Mouse (Mus musculus) cerebellum, adult 11 months (tissue): ENCODE data around the gene Ubap1l.

Experiments
- DNase-seq: peaks from one replicate; pipeline ENCODE4 v3.0.0; 2022

Gene Ubap1l

DNA sequence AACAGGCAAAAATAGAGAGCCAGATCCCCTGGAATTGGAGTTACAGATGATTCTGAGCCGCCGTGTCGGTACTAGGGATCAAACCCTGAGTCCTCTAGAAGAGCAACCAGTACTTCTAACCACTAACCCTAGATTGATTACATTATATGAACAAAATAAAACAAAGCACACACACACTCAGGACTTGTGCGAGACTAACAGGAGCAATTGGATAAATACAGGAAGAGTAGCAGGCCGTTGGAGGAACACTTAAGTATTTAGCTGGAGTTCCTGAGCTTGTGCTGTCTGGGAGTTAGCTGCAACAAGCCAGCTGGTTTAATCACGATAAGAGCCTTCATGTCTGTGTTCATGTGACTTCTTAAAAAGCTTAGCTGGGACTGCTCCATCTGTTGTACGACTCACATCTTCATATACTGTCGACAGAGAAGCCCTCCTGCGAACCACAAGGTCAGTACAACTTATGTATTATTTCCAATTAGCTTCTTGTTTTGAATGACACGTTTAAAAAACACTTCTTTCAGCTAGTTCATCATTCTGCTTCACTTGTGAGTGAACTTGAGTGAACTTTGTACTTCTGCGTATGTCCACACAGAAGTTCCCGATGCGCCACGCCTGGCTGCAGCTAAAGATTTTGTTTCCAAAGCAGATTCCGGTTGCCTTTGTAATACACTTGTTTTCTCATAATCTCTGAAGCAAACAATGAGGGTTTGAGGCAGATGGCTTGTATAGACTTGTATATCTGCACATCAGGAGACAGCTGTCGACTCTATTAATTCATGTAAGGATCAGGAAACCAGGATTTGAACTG lies at the start of gene Ubap1l:
Ubap1l (plus strand) TSS at position 401 of the 808 bp plus-strand sequence.
- DNase-seq: no peak

DNA sequence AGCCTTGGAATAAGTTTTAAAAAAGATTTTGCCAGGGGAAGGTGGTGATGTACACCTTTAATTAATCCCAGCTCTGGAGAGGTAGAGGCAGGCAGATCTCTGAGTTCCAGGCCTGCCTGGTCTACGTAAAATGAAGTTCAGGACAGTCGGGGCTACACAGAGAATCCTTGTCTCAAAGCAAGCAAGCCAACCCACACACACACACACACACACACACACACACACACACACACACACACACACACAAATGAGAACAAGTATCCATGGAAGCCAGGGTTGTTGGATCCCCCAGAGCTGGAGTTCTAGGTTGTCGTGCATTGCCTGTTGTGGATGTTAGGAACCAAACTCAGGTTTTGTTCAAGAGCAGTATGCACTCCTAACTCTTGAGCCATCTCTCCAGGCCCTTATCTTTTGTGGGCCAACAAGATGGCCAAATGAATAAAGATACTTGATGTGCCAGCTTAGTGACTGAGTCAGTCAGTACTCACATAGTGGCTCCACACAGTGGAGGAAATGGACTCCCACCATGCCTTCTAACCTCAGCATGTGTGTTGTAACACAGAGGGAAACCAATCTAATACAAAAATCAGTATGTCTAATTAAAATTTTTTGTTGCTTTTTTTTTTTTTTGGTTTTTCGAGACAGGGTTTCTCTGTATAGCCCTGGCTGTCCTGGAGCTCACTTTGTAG lies 48.0 kb upstream of the Ubap1l start:
- no peak for DNase-seq

DNA sequence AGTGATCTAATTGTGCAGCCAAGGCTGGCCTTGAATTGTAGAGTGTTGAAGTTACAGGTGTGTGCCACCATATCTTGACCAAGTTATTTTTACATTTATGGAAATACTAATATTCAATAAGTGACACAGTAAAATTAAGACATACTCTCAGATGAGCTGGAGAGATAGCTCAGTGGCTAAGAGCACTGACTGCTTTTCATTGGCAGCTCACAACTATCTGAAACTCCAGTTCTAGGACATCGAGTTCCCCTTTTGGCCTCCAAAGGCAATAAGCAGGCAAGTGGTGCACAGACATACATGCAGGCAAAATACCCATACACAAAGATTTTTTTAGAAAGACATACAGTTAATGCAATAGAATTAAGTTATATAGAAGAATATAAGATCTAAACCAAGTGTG lies 47.0 kb upstream of the Ubap1l start:
- DNase-seq: no peak

DNA sequence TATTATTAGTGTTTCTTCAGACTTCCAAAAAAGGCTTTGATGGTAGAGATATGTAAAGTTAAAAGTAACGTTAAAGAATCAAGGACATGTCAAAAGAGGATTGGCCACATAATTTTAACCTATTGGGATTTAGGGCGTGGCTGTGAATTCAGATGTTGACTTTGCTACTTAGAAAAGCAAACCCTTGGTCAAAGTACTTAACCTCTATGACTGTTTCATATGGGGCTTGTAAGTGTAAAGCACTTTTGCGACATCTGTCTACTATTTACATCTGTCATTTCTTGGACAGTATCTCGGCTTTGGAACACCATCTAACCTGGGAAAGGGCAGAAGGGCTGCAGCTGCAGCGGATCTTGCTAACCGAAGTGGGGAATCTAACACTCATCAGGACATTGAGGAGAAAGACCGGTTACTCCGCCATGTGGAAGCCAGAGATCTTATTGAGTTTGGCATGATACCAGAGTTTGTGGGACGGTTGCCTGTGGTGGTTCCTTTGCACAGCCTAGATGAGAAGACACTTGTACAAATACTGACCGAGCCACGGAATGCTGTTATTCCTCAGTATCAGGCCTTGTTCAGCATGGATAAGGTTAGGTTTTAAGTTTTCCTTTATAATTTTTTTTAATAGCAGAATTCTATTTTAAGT lies 38.5 kb upstream of the Ubap1l start:
- no peak for DNase-seq

DNA sequence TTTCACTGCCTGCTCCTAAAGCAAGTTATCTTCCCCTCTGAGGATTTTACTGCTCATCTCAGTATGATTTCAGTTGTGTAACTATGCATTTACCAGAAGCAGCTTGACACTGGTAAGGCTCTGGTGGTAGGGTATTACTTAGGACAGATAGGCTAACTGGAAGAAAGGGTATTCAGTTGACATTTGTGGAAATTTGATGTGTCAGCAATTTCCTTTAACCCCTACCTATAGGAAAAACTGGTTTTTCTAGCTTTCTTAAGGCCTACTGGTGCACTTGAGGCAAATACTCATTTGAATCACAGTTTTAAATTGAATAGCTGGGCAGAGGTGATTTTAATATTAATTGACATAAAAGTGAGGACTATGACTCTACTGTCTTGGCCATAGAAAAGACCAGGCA lies 34.9 kb upstream of the Ubap1l start:
- no peak for DNase-seq

DNA sequence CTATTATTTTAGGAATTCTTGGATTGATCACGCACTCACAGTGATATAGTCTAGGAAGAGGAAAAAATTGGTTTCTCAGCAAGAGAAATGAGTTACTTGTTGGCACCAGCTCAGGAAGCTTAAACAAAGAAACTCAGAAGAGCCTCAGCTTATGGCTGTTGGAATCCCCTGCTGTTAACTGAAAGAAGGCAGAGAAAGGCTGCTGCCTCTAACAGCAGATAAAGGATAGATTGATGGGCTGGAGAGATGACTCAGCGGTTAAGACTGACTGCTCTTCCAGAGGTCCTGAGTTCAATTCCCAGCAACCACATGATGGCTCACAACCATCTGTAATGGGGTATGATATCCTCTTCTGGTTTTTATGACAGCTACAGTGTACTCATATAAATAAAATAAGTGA lies 33.5 kb upstream of the Ubap1l start:
- no peak for DNase-seq

DNA sequence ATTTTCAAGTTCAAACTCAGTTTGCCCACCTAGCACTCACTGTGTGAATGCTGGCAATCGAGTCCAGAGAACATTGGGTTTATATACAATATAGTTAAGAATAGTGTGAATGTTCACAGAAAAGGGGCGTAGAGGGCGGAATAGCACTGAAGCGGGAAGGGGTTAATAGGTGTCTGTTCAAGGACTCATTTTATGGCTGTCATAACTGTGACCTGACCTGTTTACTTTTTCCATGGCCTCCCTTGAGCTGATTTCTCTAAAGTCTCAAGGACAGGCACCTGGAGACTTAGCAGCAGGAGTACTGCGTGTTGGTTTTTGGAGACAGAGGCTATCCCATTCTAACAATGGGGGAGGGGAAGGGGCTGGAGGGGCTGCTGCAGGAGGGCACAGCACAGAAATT lies 26.9 kb upstream of the Ubap1l start:
- no peak for DNase-seq

DNA sequence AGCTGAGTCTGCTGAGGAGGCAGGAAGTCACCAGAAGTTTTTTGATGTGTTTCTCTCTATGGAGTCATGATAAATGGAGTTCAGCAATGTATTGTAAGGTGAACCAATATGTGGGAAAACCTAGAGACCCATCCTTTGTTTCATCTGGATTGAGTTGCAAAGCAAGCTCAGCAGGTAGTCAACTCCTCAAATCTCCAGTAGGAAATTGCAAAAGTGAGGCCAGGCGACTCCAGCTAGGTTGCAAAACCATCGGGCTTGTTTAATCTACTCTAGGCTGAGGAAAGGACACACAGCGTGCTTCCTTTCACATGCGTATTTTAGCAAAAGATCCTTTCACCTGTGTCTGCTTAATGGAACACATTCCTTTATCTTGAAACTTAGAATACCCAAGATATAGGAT lies 21.7 kb upstream of the Ubap1l start:
- no peak for DNase-seq

DNA sequence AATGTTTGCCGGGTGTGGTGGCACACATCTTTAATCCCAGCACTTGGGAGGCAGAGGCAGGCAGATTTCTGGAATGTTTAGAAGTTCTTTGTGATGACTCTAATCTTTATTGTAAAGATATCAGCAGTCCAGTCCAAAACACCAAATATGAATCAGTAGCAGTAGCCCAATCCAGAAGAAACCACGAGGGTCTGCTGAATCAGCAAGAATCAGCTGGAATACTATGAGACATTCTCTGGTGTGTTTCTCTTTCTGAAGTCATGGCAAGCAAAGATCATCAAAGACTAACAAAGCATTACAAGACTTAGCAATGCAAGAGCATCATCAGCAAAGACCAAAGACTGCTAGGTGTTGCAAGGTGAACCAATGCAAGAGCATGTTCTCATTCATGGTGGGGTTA lies 20.4 kb upstream of the Ubap1l start:
- DNase-seq: no peak

DNA sequence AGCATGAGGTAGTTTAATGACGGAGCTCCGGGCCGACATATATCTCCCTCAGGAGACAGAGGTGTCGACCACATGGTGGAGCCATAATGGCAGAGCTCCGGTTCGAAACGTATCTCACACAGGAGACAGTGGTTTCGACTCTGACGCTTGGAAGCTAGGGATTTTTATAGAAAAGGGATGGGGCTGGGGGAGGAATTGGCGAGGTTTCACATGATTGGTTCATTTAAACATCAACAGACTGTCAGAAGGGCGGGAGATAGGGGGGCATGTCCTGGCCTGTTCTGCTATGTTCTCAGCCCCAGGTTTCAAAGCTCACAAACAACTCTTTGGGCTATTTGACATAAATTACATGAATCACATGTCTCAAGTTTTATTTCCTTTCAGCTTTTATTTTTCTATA lies 15.4 kb upstream of the Ubap1l start:
- DNase-seq: peak; percentile 9

DNA sequence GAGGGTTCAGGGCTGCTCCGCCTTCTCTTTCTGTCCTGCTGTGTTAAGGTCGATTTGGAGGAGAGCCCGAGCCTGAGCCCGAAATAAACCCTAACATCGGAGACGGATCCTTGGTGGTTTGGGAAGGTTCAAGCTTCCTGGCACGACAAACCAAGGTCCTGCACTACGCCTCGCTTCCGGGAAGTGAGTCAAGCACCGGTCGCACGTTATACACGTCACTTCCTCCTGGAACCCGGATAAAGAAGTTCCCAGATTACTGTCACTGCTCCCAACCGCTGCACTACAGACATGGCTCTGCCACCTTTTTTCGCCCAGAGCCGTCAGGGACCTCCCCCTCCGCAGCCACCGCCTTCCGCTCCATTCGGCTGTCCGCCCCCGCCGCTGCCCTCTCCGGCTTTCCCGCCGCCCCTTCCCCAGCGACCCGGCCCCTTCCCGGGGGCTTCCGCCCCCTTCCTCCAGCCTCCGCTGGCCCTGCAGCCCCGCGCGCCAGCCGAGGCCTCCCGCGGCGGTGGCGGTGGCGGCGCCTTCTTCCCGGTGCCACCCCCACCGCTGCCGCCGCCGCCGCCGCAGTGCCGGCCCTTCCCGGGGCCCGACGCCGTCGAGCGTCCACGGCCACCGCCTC lies 14.9 kb upstream of the Ubap1l start, which contains the start of gene Pdcd7:
Pdcd7 (plus strand) TSS at position 251 of the 622 bp plus-strand sequence.
- peak; percentile 92 for DNase-seq

DNA sequence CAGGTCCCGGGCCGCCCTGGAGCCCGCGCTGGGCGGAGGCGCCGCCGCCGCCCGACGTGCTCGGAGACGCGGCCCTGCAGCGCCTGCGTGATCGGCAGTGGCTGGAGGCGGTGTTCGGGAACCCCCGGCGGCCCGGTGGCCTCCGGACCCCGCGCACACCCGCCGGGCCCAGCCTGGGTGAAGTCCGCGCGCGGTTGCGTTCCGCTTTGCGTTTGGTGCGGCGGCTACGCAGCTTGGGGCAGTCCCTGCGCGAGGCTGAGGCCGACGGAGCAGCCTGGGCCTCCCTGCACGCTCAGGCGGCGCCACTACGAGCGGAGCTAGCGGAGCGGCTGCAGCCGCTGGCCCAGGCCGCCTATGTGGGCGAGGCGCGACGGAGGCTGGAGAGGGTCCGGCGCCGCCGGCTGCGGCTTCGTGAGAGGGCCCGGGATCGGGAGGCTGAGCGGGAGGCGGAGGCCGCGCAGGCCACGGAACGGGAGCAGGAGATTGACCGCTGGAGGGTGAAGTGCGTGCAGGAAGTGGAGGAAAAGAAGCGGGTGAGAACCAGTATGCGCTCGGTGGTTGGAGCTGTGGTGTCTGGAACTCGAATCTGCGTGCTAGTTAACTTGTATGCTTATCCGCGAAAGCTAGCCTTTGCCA lies 14.2 kb upstream of the Ubap1l start:
- DNase-seq: peak; percentile 26

DNA sequence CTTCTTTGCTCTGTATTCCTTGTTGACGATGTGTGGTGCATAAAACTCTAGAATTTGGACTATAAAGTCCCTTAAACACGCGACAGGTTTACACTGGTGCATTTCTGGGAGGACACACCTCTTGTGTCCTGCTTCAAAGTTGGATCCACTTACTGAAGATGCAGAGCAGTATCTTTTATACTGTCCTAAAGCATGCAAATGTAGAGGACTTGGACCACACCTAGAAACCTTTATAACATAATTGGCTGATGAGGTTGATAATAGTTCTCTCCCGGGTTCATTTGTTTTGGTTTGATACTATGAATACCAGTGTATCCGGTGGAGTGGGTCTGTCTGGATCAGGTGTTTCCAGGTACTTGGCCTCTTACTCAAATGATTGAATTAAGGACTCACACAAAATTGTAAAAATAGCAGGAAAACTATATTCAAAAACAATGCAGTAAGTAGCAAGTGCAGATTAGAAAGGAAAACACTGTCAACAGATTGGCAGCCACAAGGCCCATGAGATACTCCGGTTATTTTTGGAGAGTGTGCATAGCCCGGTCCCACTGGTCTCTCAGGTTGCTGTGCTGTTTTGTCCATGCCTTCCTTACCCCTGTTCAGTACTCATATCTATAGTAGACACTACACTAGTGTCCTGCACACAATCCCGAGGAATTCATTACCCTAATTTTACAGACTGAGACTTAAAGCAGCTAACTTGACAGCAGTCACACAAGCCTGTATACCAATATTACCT lies 13.6 kb upstream of the Ubap1l start:
- DNase-seq: no peak

DNA sequence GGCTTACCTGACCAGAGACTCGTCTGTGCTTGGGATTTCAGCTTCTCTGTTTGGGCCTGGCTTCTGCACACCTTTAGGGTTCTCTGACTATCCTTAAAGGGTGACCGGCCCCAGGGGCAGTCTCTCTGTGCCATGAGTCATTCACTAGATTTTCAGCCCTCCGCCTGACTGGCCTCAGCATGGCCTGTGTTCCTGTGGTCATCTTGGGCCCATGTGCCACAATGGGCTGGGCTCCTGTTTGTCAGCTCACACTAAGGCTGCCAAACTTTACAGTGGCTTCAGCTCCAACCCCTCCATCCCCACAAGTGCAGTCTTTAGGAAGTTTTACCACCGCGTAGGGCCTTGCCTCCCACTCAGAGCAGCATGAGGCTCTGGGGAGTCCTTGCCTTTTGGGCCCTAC lies 7.6 kb upstream of the Ubap1l start:
- no peak for DNase-seq

DNA sequence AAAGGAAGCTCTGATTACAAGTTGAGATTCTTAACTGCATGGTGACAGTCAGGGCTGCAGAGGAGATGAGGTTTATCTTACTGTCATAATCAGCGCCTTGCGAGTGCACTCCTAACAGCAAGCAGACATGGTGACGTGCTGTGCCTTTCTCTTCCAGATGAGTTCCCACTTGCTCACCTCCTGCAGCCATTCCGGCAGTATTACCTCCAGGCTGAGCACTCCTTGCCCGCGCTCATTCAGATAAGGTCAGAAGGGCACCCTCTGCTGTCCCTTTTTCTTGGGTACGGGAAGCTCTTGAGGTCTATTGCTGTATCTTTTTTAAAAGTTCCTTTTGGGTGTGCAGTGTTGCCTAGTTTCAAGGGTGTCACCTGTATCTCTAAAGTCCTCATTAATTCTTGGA lies 4.3 kb upstream of the Ubap1l start:
- no peak for DNase-seq

DNA sequence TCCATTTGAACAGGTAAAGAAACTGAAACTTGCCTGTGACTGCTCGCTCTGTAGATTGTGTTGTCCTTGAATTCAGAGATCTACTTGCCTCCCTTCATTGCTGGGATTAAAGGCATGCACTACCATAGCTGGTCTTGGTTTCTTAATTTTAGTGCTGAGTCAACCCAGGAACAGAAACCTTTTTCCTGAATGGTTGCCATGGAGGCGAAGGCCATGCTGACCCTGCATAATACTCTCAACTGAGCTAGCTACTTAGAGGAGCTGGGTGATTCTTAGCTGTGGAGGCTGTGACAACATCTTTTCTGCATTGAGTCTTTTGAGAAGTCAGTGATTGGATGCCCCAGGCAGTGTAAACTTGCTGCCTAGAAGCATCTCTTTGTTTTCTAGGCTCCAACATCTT lies 3.9 kb upstream of the Ubap1l start:
- DNase-seq: no peak

DNA sequence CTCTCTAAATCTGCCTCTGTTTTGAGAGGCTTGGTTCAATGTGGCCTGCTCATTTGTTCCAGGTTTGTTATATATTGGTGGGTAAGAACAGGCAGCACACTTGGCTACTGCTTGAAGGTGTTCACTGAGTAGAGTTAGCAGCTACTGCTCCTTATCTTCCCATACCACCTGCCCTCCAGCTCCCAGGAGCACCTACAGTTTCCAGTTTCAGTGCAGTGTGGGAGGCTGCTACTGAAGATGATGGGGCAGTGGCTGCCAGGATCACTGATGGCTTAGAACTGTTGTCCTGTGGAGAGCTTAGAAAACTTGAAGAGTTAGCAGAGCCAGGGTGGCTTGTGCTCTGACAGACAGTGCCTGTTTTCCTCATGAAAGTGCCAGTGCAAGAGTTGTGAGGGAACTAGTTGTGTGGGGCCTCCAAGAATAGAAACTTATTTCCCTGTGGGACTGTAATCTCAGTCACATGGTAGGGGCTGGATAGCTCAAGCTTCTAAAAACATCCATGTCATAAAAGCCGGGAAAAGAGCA lies 1.8 kb upstream of the Ubap1l start:
- DNase-seq: no peak

DNA sequence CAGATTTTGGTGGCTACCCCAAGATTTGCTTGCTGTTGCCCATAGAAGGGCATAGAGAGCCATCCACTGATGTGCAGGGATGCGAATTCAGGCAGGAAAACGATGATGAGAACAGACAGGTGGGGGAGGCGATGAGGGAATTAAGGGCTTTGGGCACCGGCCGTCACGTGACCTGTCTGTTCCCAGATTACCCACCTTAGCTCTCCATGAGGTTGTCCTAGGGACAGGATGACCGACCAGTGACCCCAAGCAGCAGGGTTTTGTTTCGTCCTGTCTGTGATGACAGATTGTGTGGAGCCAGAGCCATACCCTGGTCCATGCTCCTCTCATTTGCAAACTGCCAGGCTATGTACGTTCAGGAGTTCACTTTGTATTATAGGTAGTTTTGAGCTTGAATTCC lies 2.8 kb downstream of the Ubap1l start:
- no peak for DNase-seq

DNA sequence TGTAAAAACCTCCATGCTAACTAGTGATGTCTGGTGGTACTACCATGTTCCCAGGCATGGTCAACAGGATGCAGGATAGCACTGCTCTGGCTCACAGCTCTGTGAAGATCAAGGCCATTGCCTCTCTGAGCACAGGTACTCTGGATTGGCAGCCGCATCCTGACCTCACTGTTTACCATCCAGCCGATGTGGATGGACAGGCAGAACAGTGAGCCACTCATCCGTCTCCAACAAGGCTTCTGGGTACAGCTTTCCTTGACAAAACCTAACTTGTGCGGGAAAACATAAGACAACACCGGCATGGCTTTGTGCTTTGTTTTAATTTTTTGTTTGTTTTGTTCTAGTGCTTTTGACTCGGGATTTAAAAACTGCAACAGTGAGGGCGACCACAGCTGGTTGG lies 4.9 kb downstream of the Ubap1l start:
- no peak for DNase-seq

DNA sequence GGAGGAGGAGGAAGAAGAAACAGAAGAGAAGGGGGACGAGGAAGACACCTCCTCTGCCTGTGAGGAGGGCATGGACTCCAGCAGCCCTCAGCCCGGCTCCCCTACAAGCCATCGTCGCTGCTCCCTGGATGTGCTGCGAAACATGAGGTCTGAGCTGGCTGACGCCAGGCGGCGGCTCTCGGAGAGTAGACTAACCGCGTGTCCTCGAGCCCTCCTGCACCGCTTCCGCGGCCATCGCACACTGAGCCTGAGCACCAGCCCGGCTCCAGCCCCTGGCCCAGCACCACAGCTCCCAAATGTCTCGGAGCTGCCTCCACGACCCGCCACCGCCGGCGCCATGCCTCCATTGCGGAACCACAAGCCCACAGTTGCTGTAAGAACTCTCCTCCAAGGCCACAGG lies 10.9 kb downstream of the Ubap1l start:
- no peak for DNase-seq

DNA sequence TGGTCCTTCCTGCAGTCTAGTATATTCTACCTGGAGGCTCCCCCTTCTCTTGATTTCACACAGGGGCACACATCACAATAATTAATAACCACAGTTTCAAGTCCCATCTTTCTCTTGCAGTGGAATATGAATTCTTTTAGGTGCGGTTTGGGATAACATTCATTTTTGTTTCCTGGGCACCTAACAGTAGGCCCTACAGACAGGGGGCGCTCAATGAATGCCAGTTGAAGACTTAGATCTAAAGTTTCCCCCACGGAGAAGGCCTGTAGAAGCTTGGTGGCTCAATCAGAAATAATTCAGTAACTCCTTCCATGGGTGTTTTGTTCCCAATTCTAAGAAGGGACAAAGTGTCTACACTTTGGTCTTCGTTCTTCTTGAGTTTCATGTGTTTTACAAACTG lies 11.6 kb downstream of the Ubap1l start:
- DNase-seq: no peak
